Mouse (Mus musculus) kidney, embryonic 14.5 days (tissue): ENCODE measurements around the gene Gm37419. TPM values are rescaled to one million over a fixed set of nuclear protein-coding genes. Genes with fewer than 3 reads are reported as not detected.
A peak's percentile ranks its signal among the peaks of the same experiment; 100 is the strongest.

Source experiments
- ATAC-seq: fragments of 200-750 bp; cut with Nextera tagmentation; 2 replicates; pipeline ENCODE4 v1.8.0; 2017; ENCODE audit warnings: moderate number of reproducible peaks, mild to moderate bottlenecking, moderate TSS enrichment, moderate library complexity; ENCODE audit not compliant: low FRiP score, low TSS enrichment
- H3K27ac ChIP-seq: fragments of 300-500 bp; sonication (generic); 2 replicates; pipeline ENCODE4 v1.5.1; 2014; ENCODE audit warnings: low read depth, mild to moderate bottlenecking, low read length, moderate library complexity, mixed read lengths
- H3K27me3 ChIP-seq: fragments of 300-500 bp; sonication (generic); 2 replicates; pipeline ENCODE4 v1.6.1; 2014; ENCODE audit warnings: mild to moderate bottlenecking, low read length; ENCODE audit not compliant: control insufficient read depth, insufficient read depth
- H3K36me3 ChIP-seq: fragments of 300-500 bp; sonication (generic); 2 replicates; pipeline ENCODE4 v1.6.1; 2014; ENCODE audit warnings: low read length, mixed read lengths; ENCODE audit not compliant: control insufficient read depth, insufficient read depth
- H3K4me1 ChIP-seq: fragments of 300-500 bp; sonication (generic); 2 replicates; pipeline ENCODE4 v1.6.1; 2014; ENCODE audit warnings: low read length, mixed read lengths; ENCODE audit not compliant: control insufficient read depth, insufficient read depth
- H3K4me2 ChIP-seq: fragments of 300-500 bp; sonication (generic); replicated peaks from 2 replicates; pipeline ENCODE4 v1.6.1; 2014; ENCODE audit warnings: low read depth, mild to moderate bottlenecking, low read length
- H3K4me3 ChIP-seq: fragments of 300-500 bp; sonication (generic); 2 replicates; pipeline ENCODE4 v1.5.1; 2014; ENCODE audit warnings: mild to moderate bottlenecking, low read length
- H3K9ac ChIP-seq: fragments of 300-500 bp; sonication (generic); 2 replicates; pipeline ENCODE4 v1.6.1; 2014; ENCODE audit warnings: low read depth, mild to moderate bottlenecking, low read length, moderate library complexity
- H3K9me3 ChIP-seq: fragments of 300-500 bp; sonication (generic); 2 replicates; pipeline ENCODE4 v1.6.1; 2016; ENCODE audit warnings: low read length; ENCODE audit not compliant: control insufficient read depth
- WGBS: fragments of 180-500 bp; shearing (Covaris S2); extraction: QIAGEN DNeasy Blood & Tissue Kit; methylation state at CpG from one replicate; pipeline ENCODE4 v1.1.7; 2014; 5-methylcytosine and 5-hydroxymethylcytosine counted together
- polyA plus RNA-seq: library from polyadenylated mRNA; unstranded; fragments of >200 nt; fragmentation: Nextera tagmentation; extraction: Ambion mirVana; gene quantifications from 2 replicates; pipeline ENCODE4 v1.2.1, GENCODE M21; 2014

The Gm37419 gene
- polyA plus RNA-seq, 1 experiment from 2014 or later = not detected

- Histone ChIP-seq H3K36me3 (0 out of 2 replicates have a peak, but pooled peaks cover 2% of the 10 kb centered on the region), H3K4me1 (0 out of 2 replicates have a peak, but pooled peaks cover 4% of the 10 kb centered on the region), H3K9ac (no peak overlapping the region), H3K9me3 (no peaks in the 10 kb centered on the region), H3K4me3 (no peak overlapping the region), H3K27me3 (no peaks in the 10 kb centered on the region), H3K4me2 (no peak overlapping the region), H3K27ac (no peak overlapping the region)
- 91% methylated on average over 9 of the region's 9 CpGs for WGBS
- ATAC-seq = no peak
Measured at GRCm38 (mm10) chr16:23973635-23974367, 14.5 kb upstream of the Gm37419 start.

GRCm38 (mm10) chr16:23976196-23976595 is 12.1 kb upstream of the Gm37419 start:
- 94% methylated on average over 2 of the region's 2 CpGs for WGBS
- no peak overlapping the region for H3K4me3 ChIP-seq

GRCm38 (mm10) chr16:23977732-23978131 is 10.6 kb upstream of the Gm37419 start:
- H3K27ac ChIP-seq = no peak overlapping the region
- 80% methylated on average over 3 of the region's 3 CpGs for WGBS
- no peak overlapping the region for H3K4me3 ChIP-seq
- no peak overlapping the region for H3K9ac ChIP-seq
- no peak for ATAC-seq
- no peaks in the 10 kb centered on the region for H3K9me3 ChIP-seq
- H3K4me1 ChIP-seq = peaks cover 11% of the 10 kb centered on the region
- no peak overlapping the region for H3K4me2 ChIP-seq
- H3K36me3 ChIP-seq = 0 out of 2 replicates have a peak, but pooled peaks cover under 1% of the 10 kb centered on the region
- H3K27me3 ChIP-seq = peaks cover 19% of the 10 kb centered on the region

More at GRCm38 (mm10) chr16:23976196-23976595, 12.1 kb upstream of the Gm37419 start:
- H3K27ac ChIP-seq = no peak overlapping the region
- H3K4me2 ChIP-seq = no peak overlapping the region
- peaks cover 10% of the 10 kb centered on the region for H3K4me1 ChIP-seq
- H3K9me3 ChIP-seq = no peaks in the 10 kb centered on the region
- no peak for ATAC-seq
- H3K36me3 ChIP-seq = 0 out of 2 replicates have a peak, but pooled peaks cover 2% of the 10 kb centered on the region
- no peak overlapping the region for H3K9ac ChIP-seq
- H3K27me3 ChIP-seq = peaks cover 19% of the 10 kb centered on the region

GRCm38 (mm10) chr16:23978495-23978894 is 9.8 kb upstream of the Gm37419 start:
- ATAC-seq = no peak
- Histone ChIP-seq H3K27ac (no peak overlapping the region), H3K27me3 (peaks cover 19% of the 10 kb centered on the region), H3K36me3 (no peaks in the 10 kb centered on the region), H3K4me1 (peaks cover 11% of the 10 kb centered on the region), H3K9ac (no peak overlapping the region), H3K4me3 (no peak overlapping the region), H3K4me2 (no peak overlapping the region), H3K9me3 (no peaks in the 10 kb centered on the region)
- WGBS = 85% methylated on average over 4 of the region's 4 CpGs

GRCm38 (mm10) chr16:23979446-23979845 is 8.8 kb upstream of the Gm37419 start:
- peaks cover 11% of the 10 kb centered on the region for H3K4me1 ChIP-seq
- no peak overlapping the region for H3K4me3 ChIP-seq
- 90% methylated on average over 9 of the region's 9 CpGs for WGBS
- peaks cover 19% of the 10 kb centered on the region for H3K27me3 ChIP-seq
- H3K36me3 ChIP-seq = no peaks in the 10 kb centered on the region
- H3K4me2 ChIP-seq = no peak overlapping the region
- no peak for ATAC-seq
- no peaks in the 10 kb centered on the region for H3K9me3 ChIP-seq
- no peak overlapping the region for H3K9ac ChIP-seq
- H3K27ac ChIP-seq = no peak overlapping the region

- peak overlapping the region; percentile 45; the same call in 1 of the 2 replicates for H3K9ac ChIP-seq
- H3K4me2 ChIP-seq = peak overlapping the region; percentile 85
- H3K4me1 ChIP-seq = peaks cover 14% of the 10 kb centered on the region
- H3K27me3 ChIP-seq = peaks cover 19% of the 10 kb centered on the region
- whole genome bisulfite sequencing = 11% methylated on average over 11 of the region's 11 CpGs
- H3K27ac ChIP-seq = no peak overlapping the region
- H3K36me3 ChIP-seq = no peaks in the 10 kb centered on the region
- no peak for ATAC-seq
- peak overlapping the region; percentile 43 for H3K4me3 ChIP-seq
- no peaks in the 10 kb centered on the region for H3K9me3 ChIP-seq
Measured at GRCm38 (mm10) chr16:23980201-23980870, 7.9 kb upstream of the Gm37419 start.

- ATAC-seq = no peak
- Histone ChIP-seq H3K9ac (peak overlapping the region; percentile 45; the same call in 1 of the 2 replicates), H3K4me3 (peak overlapping the region; percentile 43), H3K9me3 (no peaks in the 10 kb centered on the region), H3K27me3 (peaks cover 19% of the 10 kb centered on the region), H3K36me3 (no peaks in the 10 kb centered on the region), H3K4me1 (peaks cover 17% of the 10 kb centered on the region), H3K27ac (no peak overlapping the region), H3K4me2 (peak overlapping the region; percentile 85)
- 2% methylated on average over 32 of the region's 32 CpGs for WGBS
Measured at GRCm38 (mm10) chr16:23980991-23981720, 7.1 kb upstream of the Gm37419 start.

GRCm38 (mm10) chr16:23981925-23982851 is 6.1 kb upstream of the Gm37419 start:
- H3K27me3 ChIP-seq = peaks cover 19% of the 10 kb centered on the region
- ATAC-seq = peak; percentile 73
- no peaks in the 10 kb centered on the region for H3K9me3 ChIP-seq
- H3K36me3 ChIP-seq = no peaks in the 10 kb centered on the region
- H3K27ac ChIP-seq = no peak overlapping the region
- no peak overlapping the region; the same call in 1 of the 2 replicates for H3K9ac ChIP-seq
- peak overlapping the region; percentile 43 for H3K4me3 ChIP-seq
- WGBS = 1% methylated on average over 28 of the region's 28 CpGs
- peaks cover 26% of the 10 kb centered on the region for H3K4me1 ChIP-seq
- peak overlapping the region; percentile 85 for H3K4me2 ChIP-seq
